In the genomic region with DNA sequence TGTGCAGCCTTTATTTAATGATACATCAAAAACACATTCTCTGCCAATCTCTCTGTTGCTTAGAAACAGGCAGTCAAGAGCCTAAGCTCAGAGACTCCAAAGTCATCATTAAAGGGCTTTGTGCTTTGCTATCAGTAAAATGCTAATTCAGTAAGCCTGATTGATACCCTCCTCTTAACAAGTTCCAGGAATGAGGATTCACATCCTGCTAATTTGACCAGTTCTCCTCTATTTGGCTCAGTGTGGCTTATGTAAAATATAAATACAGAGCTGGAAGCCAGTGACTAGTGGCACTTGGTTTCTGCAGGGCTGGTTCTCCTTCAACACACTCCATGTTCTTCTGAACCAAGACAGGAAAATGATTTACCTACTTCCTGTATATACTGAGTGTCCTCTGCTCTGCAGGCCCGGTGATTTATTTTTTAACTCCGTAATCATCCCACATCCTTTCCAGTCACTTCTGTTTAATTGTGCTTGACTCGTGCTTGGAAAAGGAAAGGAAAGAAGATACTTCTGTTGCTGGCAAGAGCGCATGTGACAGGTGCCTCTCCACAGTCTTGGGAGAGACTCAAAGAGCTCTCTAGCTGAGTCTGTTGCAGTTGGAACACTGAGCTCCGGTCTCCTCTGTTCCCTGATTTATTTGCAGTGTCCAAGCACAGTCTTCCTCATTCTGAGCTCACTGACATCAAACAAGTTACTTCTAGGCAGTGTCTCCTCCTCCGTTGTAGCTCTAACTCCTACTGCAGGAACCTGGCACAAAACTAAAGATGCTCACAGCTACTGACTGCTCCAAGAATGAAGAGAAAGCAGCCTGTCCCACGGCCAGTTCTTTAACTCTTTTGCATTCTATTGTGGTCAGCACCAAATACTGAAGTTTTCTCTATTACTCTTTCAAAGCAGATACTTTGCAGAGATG, we compare ENCODE assay signal across 13 mouse cellular contexts.
DNase-seq lines count a peak whose midpoint lies in the region; ATAC-seq and TF ChIP-seq lines count a peak whose summit lies in the region.
"Had no signal": no experiment of that assay in that cellular context is flagged by ENCODE, and none has a peak within 500 bp of the region (broad histone marks: within the 10 kb centered on the region; RNA-seq: fewer than 3 reads in every experiment).

No protein-coding gene starts in this region.

- H3K9ac ChIP-seq in hindbrain, embryonic 16.5 days (ENCODE audit: low read depth, low read length) = no peak overlapping the region
- H3K9ac ChIP-seq in midbrain, postnatal 0 days (replicated peaks; ENCODE audit: low read length, poor library complexity, severe bottlenecking) = no peak overlapping the region; the same call in 1 of the 2 replicates
- H3K9ac ChIP-seq in intestine, embryonic 16.5 days (ENCODE audit: low read depth, low read length) = no peak overlapping the region
- H3K9ac ChIP-seq: limb, embryonic 15.5 days had no signal

- peak; percentile 84 for ATAC-seq in hindbrain, embryonic 16.5 days
- ATAC-seq in midbrain, postnatal 0 days (ENCODE audit: low FRiP score) = peak; percentile 58
- ATAC-seq in intestine, embryonic 16.5 days = no peak
- no peak for ATAC-seq in erythroid progenitor cell, adult 5-6 weeks (replicated peaks; ENCODE audit: low FRiP score, poor library complexity, severe bottlenecking)

- DNase-seq in lung, postnatal 10 days = peak; percentile 4
- DNase-seq in lung, adult 2 months = no peak
- peak; percentile 64 to 70 for DNase-seq in cerebellum, postnatal 25 days
- DNase-seq in midbrain, postnatal 0 days (ENCODE audit: low spot score) = peak; percentile 66
- no peak for DNase-seq in natural killer cell, adult 2 months (ENCODE audit: low spot score in 2 of 2)
- DNase-seq: adrenal gland, postnatal 36 days; heart, adult 11 months; kidney, adult 8-10 months had no signal

- no peaks in the 10 kb centered on the region for H3K4me1 ChIP-seq in lung, adult 2 months (ENCODE audit: control insufficient read depth, insufficient read depth, low read length)
- H3K4me1 ChIP-seq in hindbrain, embryonic 16.5 days (ENCODE audit: control insufficient read depth, insufficient read depth, low read depth, low read length) = peaks cover 4% of the 10 kb centered on the region; the same call in 1 of the 2 replicates
- 0 out of 2 replicates have a peak, but pooled peaks cover 4% of the 10 kb centered on the region for H3K4me1 ChIP-seq in midbrain, postnatal 0 days (ENCODE audit: insufficient read depth, low read length)
- H3K4me1 ChIP-seq in intestine, embryonic 16.5 days (ENCODE audit: control insufficient read depth, insufficient read depth, low read length) = no peaks in the 10 kb centered on the region
- H3K4me1 ChIP-seq: limb, embryonic 15.5 days had no signal

- no peaks in the 10 kb centered on the region for H3K9me3 ChIP-seq in hindbrain, embryonic 16.5 days (ENCODE audit: control insufficient read depth, low read length)
- no peaks in the 10 kb centered on the region for H3K9me3 ChIP-seq in midbrain, postnatal 0 days (ENCODE audit: low read length)
- no peaks in the 10 kb centered on the region for H3K9me3 ChIP-seq in intestine, embryonic 16.5 days (ENCODE audit: control insufficient read depth, low read length)
- H3K9me3 ChIP-seq: limb, embryonic 15.5 days had no signal

- H3K27ac ChIP-seq in hindbrain, embryonic 16.5 days (ENCODE audit: low read depth, low read length) = 0 out of 2 replicates have a peak overlapping the region, but pooled peaks have one; percentile 3
- peak overlapping the region; percentile 38 for H3K27ac ChIP-seq in midbrain, postnatal 0 days (ENCODE audit: low read depth, low read length)
- no peak overlapping the region for H3K27ac ChIP-seq in intestine, embryonic 16.5 days (ENCODE audit: low read length)
- H3K27ac ChIP-seq: limb, embryonic 15.5 days had no signal

- H3K36me3 ChIP-seq in hindbrain, embryonic 16.5 days (ENCODE audit: control insufficient read depth, insufficient read depth, low read length) = no peaks in the 10 kb centered on the region
- no peaks in the 10 kb centered on the region for H3K36me3 ChIP-seq in midbrain, postnatal 0 days (ENCODE audit: insufficient read depth, low read length)
- H3K36me3 ChIP-seq in intestine, embryonic 16.5 days (ENCODE audit: control insufficient read depth, insufficient read depth, low read length) = no peaks in the 10 kb centered on the region
- H3K36me3 ChIP-seq: G1E; limb, embryonic 15.5 days had no signal

- H3K27me3 ChIP-seq in hindbrain, embryonic 16.5 days (replicated peaks; ENCODE audit: control insufficient read depth, insufficient read depth, low read length) = no peaks in the 10 kb centered on the region
- H3K27me3 ChIP-seq in midbrain, postnatal 0 days (ENCODE audit: insufficient read depth, low read length) = no peaks in the 10 kb centered on the region
- H3K27me3 ChIP-seq in intestine, embryonic 16.5 days (replicated peaks; ENCODE audit: control insufficient read depth, insufficient read depth, low read length) = no peaks in the 10 kb centered on the region
- H3K27me3 ChIP-seq: limb, embryonic 15.5 days had no signal

- no peak overlapping the region for H3K4me3 ChIP-seq in lung, adult 2 months (replicated peaks; ENCODE audit: extremely low read depth, low read depth, low read length)
- no peak overlapping the region for H3K4me3 ChIP-seq in hindbrain, embryonic 16.5 days (ENCODE audit: low read length)
- H3K4me3 ChIP-seq in midbrain, postnatal 0 days (ENCODE audit: low read depth, low read length) = no peak overlapping the region
- no peak overlapping the region for H3K4me3 ChIP-seq in intestine, embryonic 16.5 days (ENCODE audit: low read length)
- H3K4me3 ChIP-seq: limb, embryonic 15.5 days had no signal

- H3K4me2 ChIP-seq in hindbrain, embryonic 16.5 days (ENCODE audit: low read length) = no peak overlapping the region
- H3K4me2 ChIP-seq in midbrain, postnatal 0 days (ENCODE audit: low read depth, low read length, poor library complexity, severe bottlenecking) = no peak overlapping the region
- H3K4me2 ChIP-seq in intestine, embryonic 16.5 days (ENCODE audit: low read depth, low read length) = no peak overlapping the region
- H3K4me2 ChIP-seq: limb, embryonic 15.5 days had no signal

- no peak for TF ChIP-seq POLR2A in lung, adult 2 months (IDR thresholded peaks at IDR 0.05; ENCODE audit: borderline replicate concordance, extremely low read depth, low read depth, low read length)

- TF ChIP-seq CTCF in lung, adult 2 months (IDR thresholded peaks at IDR 0.05; ENCODE audit: insufficient read depth, low read length) = no peak
- TF ChIP-seq CTCF in midbrain, postnatal 0 days (IDR thresholded peaks at IDR 0.05) = no peak

- 23% methylated on average over 7 of the region's 7 CpGs for WGBS in lung, adult 2 months
- 53% methylated on average over 7 of the region's 7 CpGs for WGBS in hindbrain, embryonic 16.5 days
- WGBS in midbrain, postnatal 0 days = 42% methylated on average over 7 of the region's 7 CpGs
- 29% methylated on average over 7 of the region's 7 CpGs for WGBS in intestine, embryonic 16.5 days

Comparison
In these comparisons a context has a peak if more than half of its experiments do, and no peak if none do; other contexts are left out.
1. DNase-seq: peak in lung, postnatal 10 days (single experiment), cerebellum, postnatal 25 days (2 of 2) and midbrain, postnatal 0 days (single experiment); none in lung, adult 2 months (single experiment) and natural killer cell, adult 2 months (0 of 2).
2. ATAC-seq: peak in hindbrain, embryonic 16.5 days (single experiment) and midbrain, postnatal 0 days (single experiment); none in intestine, embryonic 16.5 days (single experiment) and erythroid progenitor cell, adult 5-6 weeks (single experiment).